Mouse (Mus musculus) small intestine, adult 2 months (tissue): ENCODE results near the gene Ptprs.

Experiments used
- CTCF ChIP-seq: fragments of 200-500 bp; IDR thresholded peaks from 2 replicates; pipeline ENCODE4 v1.5.1; 2012; ENCODE audit warnings: low read depth, mild to moderate bottlenecking, control low read depth, inconsistent platforms, low read length, moderate library complexity, mixed read lengths; ENCODE audit not compliant: insufficient replicate concordance, insufficient read length; ENCODE audit errors: extremely low read depth
- POLR2A ChIP-seq: fragments of 200-500 bp; IDR thresholded peaks from 2 replicates; pipeline ENCODE4 v1.6.1; 2012; ENCODE audit warnings: low read depth, mild to moderate bottlenecking, control low read depth, inconsistent platforms, low read length, moderate library complexity

GRCm38 (mm10) chr17:56408965-56409625 is 67.2 kb downstream of the Ptprs start:
- TF ChIP-seq CTCF (no peak), POLR2A (no peak)
